Mouse (Mus musculus) limb, embryonic 15.5 days (tissue): ENCODE results near the gene Hmcn2. TPM values are rescaled to one million over a fixed set of nuclear protein-coding genes. Genes with fewer than 3 reads are reported as not detected.

Experiments
- ATAC-seq: fragments of 200-750 bp; cut with Nextera tagmentation; 2 replicates; pipeline ENCODE4 v1.8.0; 2017; ENCODE audit warnings: low read depth, moderate TSS enrichment; ENCODE audit not compliant: insufficient number of reproducible peaks, low FRiP score, low TSS enrichment
- H3K27ac ChIP-seq: fragments of 300-500 bp; sonication (generic); 2 replicates; pipeline ENCODE4 v1.5.1; 2015; ENCODE audit warnings: moderate library complexity, mild to moderate bottlenecking, inconsistent platforms
- H3K27me3 ChIP-seq: fragments of 300-500 bp; sonication (generic); 2 replicates; pipeline ENCODE4 v1.6.1; 2015; ENCODE audit warnings: inconsistent platforms
- H3K36me3 ChIP-seq: fragments of 300-500 bp; sonication (generic); 2 replicates; pipeline ENCODE4 v1.6.1; 2015; ENCODE audit warnings: inconsistent platforms
- H3K4me1 ChIP-seq: fragments of 300-500 bp; sonication (generic); 2 replicates; pipeline ENCODE4 v1.6.1; 2015; ENCODE audit warnings: inconsistent platforms
- H3K4me2 ChIP-seq: fragments of 300-500 bp; sonication (generic); 2 replicates; pipeline ENCODE4 v1.6.1; 2015; ENCODE audit warnings: mild to moderate bottlenecking, inconsistent platforms
- H3K4me3 ChIP-seq: fragments of 300-500 bp; sonication (generic); 2 replicates; pipeline ENCODE4 v1.5.1; 2015; ENCODE audit warnings: mild to moderate bottlenecking, inconsistent platforms
- H3K9ac ChIP-seq: fragments of 300-500 bp; sonication (generic); 2 replicates; pipeline ENCODE4 v1.6.1; 2015; ENCODE audit warnings: inconsistent platforms
- H3K9me3 ChIP-seq: fragments of 300-500 bp; sonication (generic); 2 replicates; pipeline ENCODE4 v1.6.1; 2016; ENCODE audit warnings: inconsistent platforms
- WGBS: fragments of 180-500 bp; shearing (Covaris S2); methylation state at CpG from one replicate; pipeline ENCODE4 v1.1.7; 2015; 5-methylcytosine and 5-hydroxymethylcytosine counted together
- polyA plus RNA-seq: library from polyadenylated mRNA; unstranded; fragments of >200 nt; fragmentation: Nextera tagmentation; extraction: Ambion mirVana; gene quantifications from 2 replicates; pipeline ENCODE4 v1.2.1, GENCODE M21; 2015

Gene Hmcn2
- polyA plus RNA-seq, 1 experiment from 2014 or later, result 0.32 TPM

DNA sequence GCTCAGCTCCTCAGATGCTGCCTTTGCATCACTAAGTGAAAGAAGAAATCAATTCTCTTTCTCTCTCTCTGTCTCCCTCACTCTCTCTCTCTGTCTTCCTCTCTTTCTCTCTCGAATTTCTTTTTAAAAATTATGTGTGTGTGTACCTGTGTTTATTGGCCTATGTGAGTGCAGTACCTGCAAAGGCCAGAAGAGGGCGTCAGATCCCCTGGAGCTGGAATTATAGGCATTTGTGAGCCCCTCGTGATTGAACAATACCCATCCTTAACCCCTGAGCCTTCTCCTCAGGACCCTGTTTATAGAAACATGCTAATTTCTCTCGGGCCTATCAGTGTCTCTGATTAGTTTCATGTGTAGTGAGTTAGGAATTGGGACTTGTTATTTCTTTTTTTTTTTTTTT, 6.0 kb upstream of the Hmcn2 start:
- H3K9ac ChIP-seq, result no peak overlapping the region
- no peaks in the 10 kb centered on the region for H3K36me3 ChIP-seq
- WGBS, result 61% methylated on average over 4 of the region's 4 CpGs
- no peak for ATAC-seq
- no peak overlapping the region for H3K4me3 ChIP-seq
- 0 out of 2 replicates have a peak, but pooled peaks cover 12% of the 10 kb centered on the region for H3K4me1 ChIP-seq
- peaks cover 31% of the 10 kb centered on the region for H3K27me3 ChIP-seq
- H3K9me3 ChIP-seq, result no peaks in the 10 kb centered on the region
- H3K27ac ChIP-seq, result no peak overlapping the region
- no peak overlapping the region for H3K4me2 ChIP-seq

DNA sequence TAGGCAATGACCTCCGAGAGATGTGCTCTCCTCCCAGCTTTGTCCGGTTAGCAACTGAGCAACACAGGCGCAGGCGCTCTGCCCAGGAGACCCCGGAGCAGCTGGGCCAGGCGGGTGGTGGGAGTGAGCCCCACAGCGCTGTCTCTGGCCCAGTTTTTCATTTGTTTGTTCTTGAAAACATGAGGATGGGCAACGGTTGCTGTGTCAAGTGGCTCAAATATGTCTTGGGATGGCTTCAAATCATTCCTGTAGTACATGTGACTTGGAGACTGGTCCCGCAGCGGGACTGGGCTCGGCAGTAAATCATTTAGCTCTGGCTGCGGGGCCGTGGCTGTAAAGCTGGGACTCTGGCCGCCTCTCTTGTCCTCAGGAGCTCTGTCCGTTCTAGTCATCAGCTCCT, 4.7 kb upstream of the Hmcn2 start:
- no peak for ATAC-seq
- no peak overlapping the region for H3K4me2 ChIP-seq
- H3K27ac ChIP-seq, result no peak overlapping the region
- 36% methylated on average over 15 of the region's 15 CpGs for WGBS
- peaks cover 44% of the 10 kb centered on the region for H3K27me3 ChIP-seq
- H3K9ac ChIP-seq, result no peak overlapping the region
- no peaks in the 10 kb centered on the region for H3K9me3 ChIP-seq
- H3K4me1 ChIP-seq, result peaks cover 13% of the 10 kb centered on the region
- no peaks in the 10 kb centered on the region for H3K36me3 ChIP-seq
- no peak overlapping the region for H3K4me3 ChIP-seq

DNA sequence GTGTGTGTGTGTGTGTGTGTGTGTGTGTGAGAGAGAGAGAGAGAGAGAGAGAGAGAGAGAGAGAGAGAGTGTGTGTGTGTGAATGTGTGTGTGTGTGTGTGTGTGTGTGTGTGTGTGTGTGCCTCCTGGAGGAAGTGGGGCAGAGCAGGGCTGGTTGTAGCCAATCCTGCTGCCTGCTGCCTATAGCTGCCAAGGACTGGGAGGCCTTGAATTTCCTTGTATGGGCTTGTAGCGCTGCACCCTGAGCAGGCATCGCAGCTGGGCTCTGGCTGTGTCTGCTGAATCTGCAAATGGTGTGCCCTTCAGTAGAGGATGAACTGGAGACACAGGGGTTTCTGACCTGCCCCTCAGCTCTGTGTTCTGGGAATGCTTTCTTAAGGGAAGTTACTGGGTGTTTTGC, 3.9 kb downstream of the Hmcn2 start:
- no peak overlapping the region for H3K9ac ChIP-seq
- H3K27ac ChIP-seq, result no peak overlapping the region
- peaks cover 48% of the 10 kb centered on the region for H3K27me3 ChIP-seq
- no peak overlapping the region for H3K4me3 ChIP-seq
- peaks cover 9% of the 10 kb centered on the region for H3K4me1 ChIP-seq
- ATAC-seq, result no peak; the same call in 1 of the 2 replicates
- no peaks in the 10 kb centered on the region for H3K36me3 ChIP-seq
- whole genome bisulfite sequencing, result 3% methylated on average over 2 of the region's 2 CpGs
- H3K9me3 ChIP-seq, result no peaks in the 10 kb centered on the region
- no peak overlapping the region for H3K4me2 ChIP-seq

DNA sequence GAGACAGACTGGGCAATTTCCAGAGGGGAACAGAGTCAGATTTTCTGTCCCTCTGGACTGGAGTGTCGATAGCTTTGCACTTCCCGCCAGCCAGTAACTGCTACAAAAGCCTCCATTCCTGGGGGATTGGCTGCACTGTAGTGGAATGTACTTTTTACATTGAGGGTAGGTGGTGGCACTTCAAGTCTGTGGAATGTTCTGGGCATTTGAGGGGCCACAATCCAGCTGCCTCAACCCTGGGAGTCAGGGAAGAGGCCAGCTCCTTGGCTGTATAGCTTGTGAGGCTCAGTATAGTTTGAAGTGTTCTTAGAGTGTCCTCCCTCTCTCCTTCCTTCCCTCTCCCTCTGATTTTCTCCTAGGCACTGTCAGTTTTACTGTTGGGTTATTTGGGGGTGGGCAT, 5.0 kb downstream of the Hmcn2 start:
- 75% methylated on average over 2 of the region's 2 CpGs for WGBS
- peaks cover 5% of the 10 kb centered on the region for H3K4me1 ChIP-seq
- H3K36me3 ChIP-seq, result no peaks in the 10 kb centered on the region
- H3K27ac ChIP-seq, result no peak overlapping the region
- H3K9me3 ChIP-seq, result no peaks in the 10 kb centered on the region
- ATAC-seq, result no peak
- no peak overlapping the region for H3K4me3 ChIP-seq
- H3K9ac ChIP-seq, result no peak overlapping the region
- no peak overlapping the region for H3K4me2 ChIP-seq
- peaks cover 37% of the 10 kb centered on the region for H3K27me3 ChIP-seq

GRCm38 (mm10) chr2:31327186-31327585, 13.0 kb downstream of the Hmcn2 start:
- ATAC-seq, result no peak

DNA sequence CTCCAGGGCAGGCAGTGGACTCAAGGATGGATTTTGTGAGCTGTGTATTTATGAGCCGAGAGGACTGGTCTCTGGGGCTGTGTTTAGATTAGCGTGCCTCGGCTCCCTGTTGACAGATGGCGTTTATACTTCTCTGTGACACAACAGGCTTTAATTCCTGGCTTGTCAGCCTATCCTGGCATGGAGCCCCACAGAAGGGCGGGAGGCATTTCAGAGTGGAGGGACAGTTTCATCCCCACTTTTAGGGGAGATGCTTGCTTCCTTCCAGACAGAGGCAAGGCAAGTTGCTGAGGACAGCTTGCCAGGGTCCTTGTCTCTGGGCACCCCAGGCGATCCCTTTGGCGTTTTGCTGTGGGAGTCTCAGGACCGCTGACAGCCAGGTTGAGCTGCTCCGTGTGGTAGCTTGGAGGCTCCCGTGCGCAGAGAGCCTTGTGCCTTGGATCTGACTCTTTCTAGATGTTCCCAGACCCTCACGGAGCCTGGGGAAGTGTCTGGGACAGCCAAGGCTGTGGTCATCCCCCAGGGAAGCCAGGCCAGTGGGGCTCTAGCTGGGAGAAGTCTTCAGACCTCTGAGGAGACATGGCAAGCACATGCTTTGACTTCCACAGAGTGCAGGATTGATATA, 23.6 kb downstream of the Hmcn2 start:
- H3K4me1 ChIP-seq, result peaks cover 18% of the 10 kb centered on the region

More at GRCm38 (mm10) chr2:31327186-31327585, 13.0 kb downstream of the Hmcn2 start:
- WGBS, result 46% methylated on average over 10 of the region's 10 CpGs
- no peaks in the 10 kb centered on the region for H3K4me1 ChIP-seq
- H3K4me3 ChIP-seq, result no peak overlapping the region
- H3K9me3 ChIP-seq, result no peaks in the 10 kb centered on the region
- H3K27me3 ChIP-seq, result no peaks in the 10 kb centered on the region
- no peaks in the 10 kb centered on the region for H3K36me3 ChIP-seq
- H3K9ac ChIP-seq, result no peak overlapping the region
- no peak overlapping the region for H3K4me2 ChIP-seq
- H3K27ac ChIP-seq, result no peak overlapping the region

GRCm38 (mm10) chr2:31339826-31340225, 25.6 kb downstream of the Hmcn2 start:
- Histone ChIP-seq H3K4me2 (no peak overlapping the region), H3K36me3 (no peaks in the 10 kb centered on the region), H3K27me3 (peaks cover 14% of the 10 kb centered on the region; the same call in 1 of the 2 replicates), H3K4me1 (peaks cover 18% of the 10 kb centered on the region), H3K9me3 (no peaks in the 10 kb centered on the region), H3K9ac (no peak overlapping the region), H3K4me3 (no peak overlapping the region), H3K27ac (no peak overlapping the region)
- ATAC-seq, result no peak
- WGBS, result 12% methylated on average over 9 of the region's 9 CpGs

More for the DNA sequence above, 23.6 kb downstream of the Hmcn2 start:
- 34% methylated on average over 12 of the region's 12 CpGs for WGBS
- no peak overlapping the region for H3K4me3 ChIP-seq
- no peak overlapping the region for H3K9ac ChIP-seq
- H3K9me3 ChIP-seq, result no peaks in the 10 kb centered on the region
- no peaks in the 10 kb centered on the region for H3K36me3 ChIP-seq
- H3K27ac ChIP-seq, result no peak overlapping the region
- peaks cover 14% of the 10 kb centered on the region; the same call in 1 of the 2 replicates for H3K27me3 ChIP-seq
- H3K4me2 ChIP-seq, result no peak overlapping the region
- ATAC-seq, result no peak

- Histone ChIP-seq H3K9me3 (no peaks in the 10 kb centered on the region), H3K36me3 (no peaks in the 10 kb centered on the region), H3K4me3 (no peak overlapping the region), H3K9ac (no peak overlapping the region), H3K27me3 (peaks cover 11% of the 10 kb centered on the region; the same call in 1 of the 2 replicates), H3K27ac (no peak overlapping the region), H3K4me1 (peaks cover 18% of the 10 kb centered on the region), H3K4me2 (no peak overlapping the region)
- WGBS, result 56% methylated on average over 8 of the region's 8 CpGs
- no peak for ATAC-seq
These were observed 27.7 kb downstream of the Hmcn2 start for GRCm38 (mm10) chr2:31341726-31342535.

DNA sequence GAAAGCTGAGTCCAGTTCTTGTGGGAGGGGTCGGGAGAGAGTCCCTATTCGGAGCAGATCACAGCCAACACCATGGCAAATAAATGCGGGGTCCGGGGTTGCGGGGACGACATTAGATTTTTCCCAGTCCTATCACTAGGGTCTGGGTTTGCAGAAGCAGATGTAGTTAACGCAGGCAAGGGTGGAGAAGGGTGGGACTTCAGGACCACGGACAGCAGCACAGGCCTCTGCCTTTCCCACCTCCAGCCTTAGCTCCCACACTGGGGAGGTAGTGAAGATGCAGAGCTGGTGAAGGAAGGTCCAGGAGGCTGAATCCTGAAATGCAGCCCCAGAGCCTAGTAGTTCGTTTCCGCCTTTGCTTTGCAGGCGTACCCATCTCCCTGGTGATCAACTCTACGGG, 31.9 kb downstream of the Hmcn2 start:
- H3K4me1 ChIP-seq, result no peaks in the 10 kb centered on the region
- WGBS, result 30% methylated on average over 12 of the region's 12 CpGs
- H3K9ac ChIP-seq, result no peak overlapping the region
- H3K27ac ChIP-seq, result no peak overlapping the region
- no peak overlapping the region for H3K4me3 ChIP-seq
- H3K4me2 ChIP-seq, result no peak overlapping the region
- 0 out of 2 replicates have a peak, but pooled peaks cover 5% of the 10 kb centered on the region for H3K27me3 ChIP-seq
- no peak for ATAC-seq
- H3K36me3 ChIP-seq, result no peaks in the 10 kb centered on the region
- no peaks in the 10 kb centered on the region for H3K9me3 ChIP-seq

DNA sequence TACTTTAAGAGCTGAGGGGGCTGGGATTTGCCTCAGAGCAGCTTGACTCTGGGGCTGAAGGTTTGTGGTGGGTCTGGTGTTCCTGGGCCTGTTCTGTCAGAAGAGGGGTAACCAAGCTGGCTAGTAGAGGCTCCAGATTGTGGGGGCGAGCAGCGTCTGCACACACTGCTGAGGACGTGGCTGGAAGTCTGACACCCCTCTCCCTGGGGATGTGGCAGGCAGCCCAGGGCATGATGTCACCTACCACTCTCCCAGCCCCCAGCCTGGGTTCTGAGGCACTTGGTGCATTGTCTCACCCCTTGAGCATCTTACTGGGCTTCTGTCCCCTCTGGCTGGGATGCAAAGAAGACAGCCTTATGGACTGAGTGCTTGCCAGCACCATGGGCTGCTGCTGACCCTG, 34.2 kb downstream of the Hmcn2 start:
- Histone ChIP-seq H3K4me1 (no peaks in the 10 kb centered on the region), H3K27ac (no peak overlapping the region), H3K36me3 (no peaks in the 10 kb centered on the region), H3K9me3 (no peaks in the 10 kb centered on the region), H3K4me2 (no peak overlapping the region), H3K27me3 (0 out of 2 replicates have a peak, but pooled peaks cover 5% of the 10 kb centered on the region), H3K9ac (no peak overlapping the region), H3K4me3 (no peak overlapping the region)
- 63% methylated on average over 3 of the region's 3 CpGs for WGBS
- no peak for ATAC-seq

- no peak for ATAC-seq
- no peaks in the 10 kb centered on the region for H3K4me1 ChIP-seq
- H3K27ac ChIP-seq, result no peak overlapping the region
- no peak overlapping the region for H3K4me3 ChIP-seq
- H3K27me3 ChIP-seq, result 0 out of 2 replicates have a peak, but pooled peaks cover 5% of the 10 kb centered on the region
- no peak overlapping the region for H3K4me2 ChIP-seq
- H3K36me3 ChIP-seq, result no peaks in the 10 kb centered on the region
- 75% methylated on average over 5 of the region's 5 CpGs for WGBS
- H3K9ac ChIP-seq, result no peak overlapping the region
- H3K9me3 ChIP-seq, result no peaks in the 10 kb centered on the region
These were observed 34.6 kb downstream of the Hmcn2 start for GRCm38 (mm10) chr2:31348850-31349249.

GRCm38 (mm10) chr2:31356771-31357170, 42.6 kb downstream of the Hmcn2 start:
- Histone ChIP-seq H3K9me3 (no peaks in the 10 kb centered on the region), H3K9ac (no peak overlapping the region), H3K4me2 (no peak overlapping the region), H3K27ac (no peak overlapping the region), H3K4me1 (no peaks in the 10 kb centered on the region), H3K36me3 (no peaks in the 10 kb centered on the region), H3K27me3 (no peaks in the 10 kb centered on the region), H3K4me3 (no peak overlapping the region)
- no peak for ATAC-seq
- 72% methylated on average over 5 of the region's 5 CpGs for WGBS
